Mouse (Mus musculus) kidney, embryonic 14.5 days (tissue): ENCODE measurements around the gene Cdc14a. TPM values are rescaled to one million over a fixed set of nuclear protein-coding genes. Genes with fewer than 3 reads are reported as not detected.

ENCODE experiments used
- ATAC-seq: fragments of 200-750 bp; cut with Nextera tagmentation; 2 replicates; pipeline ENCODE4 v1.8.0; 2017; ENCODE audit warnings: moderate number of reproducible peaks, mild to moderate bottlenecking, moderate TSS enrichment, moderate library complexity; ENCODE audit not compliant: low FRiP score, low TSS enrichment
- H3K27ac ChIP-seq: fragments of 300-500 bp; sonication (generic); 2 replicates; pipeline ENCODE4 v1.5.1; 2014; ENCODE audit warnings: low read depth, mild to moderate bottlenecking, low read length, moderate library complexity, mixed read lengths
- H3K27me3 ChIP-seq: fragments of 300-500 bp; sonication (generic); 2 replicates; pipeline ENCODE4 v1.6.1; 2014; ENCODE audit warnings: mild to moderate bottlenecking, low read length; ENCODE audit not compliant: control insufficient read depth, insufficient read depth
- H3K36me3 ChIP-seq: fragments of 300-500 bp; sonication (generic); 2 replicates; pipeline ENCODE4 v1.6.1; 2014; ENCODE audit warnings: low read length, mixed read lengths; ENCODE audit not compliant: control insufficient read depth, insufficient read depth
- H3K4me1 ChIP-seq: fragments of 300-500 bp; sonication (generic); 2 replicates; pipeline ENCODE4 v1.6.1; 2014; ENCODE audit warnings: low read length, mixed read lengths; ENCODE audit not compliant: control insufficient read depth, insufficient read depth
- H3K4me2 ChIP-seq: fragments of 300-500 bp; sonication (generic); replicated peaks from 2 replicates; pipeline ENCODE4 v1.6.1; 2014; ENCODE audit warnings: low read depth, mild to moderate bottlenecking, low read length
- H3K4me3 ChIP-seq: fragments of 300-500 bp; sonication (generic); 2 replicates; pipeline ENCODE4 v1.5.1; 2014; ENCODE audit warnings: mild to moderate bottlenecking, low read length
- H3K9ac ChIP-seq: fragments of 300-500 bp; sonication (generic); 2 replicates; pipeline ENCODE4 v1.6.1; 2014; ENCODE audit warnings: low read depth, mild to moderate bottlenecking, low read length, moderate library complexity
- H3K9me3 ChIP-seq: fragments of 300-500 bp; sonication (generic); 2 replicates; pipeline ENCODE4 v1.6.1; 2016; ENCODE audit warnings: low read length; ENCODE audit not compliant: control insufficient read depth
- WGBS: fragments of 180-500 bp; shearing (Covaris S2); extraction: QIAGEN DNeasy Blood & Tissue Kit; methylation state at CpG from one replicate; pipeline ENCODE4 v1.1.7; 2014; 5-methylcytosine and 5-hydroxymethylcytosine counted together
- polyA plus RNA-seq: library from polyadenylated mRNA; unstranded; fragments of >200 nt; fragmentation: Nextera tagmentation; extraction: Ambion mirVana; gene quantifications from 2 replicates; pipeline ENCODE4 v1.2.1, GENCODE M21; 2014

Gene Cdc14a
- polyA plus RNA-seq, 1 experiment from 2014 or later, result 17.9 TPM

DNA sequence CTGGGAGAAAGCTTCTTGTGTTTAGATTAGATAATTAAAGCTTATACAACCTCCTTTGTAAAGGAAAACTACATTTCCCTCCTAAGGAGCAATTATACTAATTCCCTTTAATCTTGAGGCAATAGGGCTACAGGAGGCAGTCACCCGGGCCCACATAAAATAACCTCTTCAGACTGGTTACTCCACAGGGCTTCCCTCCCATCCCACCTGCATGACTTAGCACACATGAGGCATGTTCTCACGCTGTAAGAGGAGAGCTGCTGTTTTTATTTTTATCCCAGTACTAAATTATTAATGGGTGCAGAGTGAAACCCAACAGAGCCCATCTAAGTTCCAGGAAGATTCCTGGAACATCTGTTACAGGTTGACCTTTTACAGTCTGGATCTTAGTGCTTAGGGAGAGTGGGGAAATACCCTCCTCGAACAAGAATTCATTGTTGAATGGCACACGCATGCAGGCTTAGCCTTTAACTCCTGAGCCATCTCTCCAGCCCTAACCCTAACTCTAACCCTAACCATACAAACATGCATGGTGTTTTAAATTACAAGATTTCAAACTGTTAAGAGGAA, 54.9 kb downstream of the Cdc14a start:
- Histone ChIP-seq H3K36me3 (no peaks in the 10 kb centered on the region), H3K9ac (no peak overlapping the region), H3K4me3 (no peak overlapping the region), H3K4me1 (0 out of 2 replicates have a peak, but pooled peaks cover 5% of the 10 kb centered on the region), H3K9me3 (no peaks in the 10 kb centered on the region), H3K4me2 (no peak overlapping the region), H3K27ac (no peak overlapping the region), H3K27me3 (no peaks in the 10 kb centered on the region)
- ATAC-seq, result peak; percentile 86; the same call in 1 of the 2 replicates
- WGBS, result 25% methylated on average over 4 of the region's 4 CpGs

DNA sequence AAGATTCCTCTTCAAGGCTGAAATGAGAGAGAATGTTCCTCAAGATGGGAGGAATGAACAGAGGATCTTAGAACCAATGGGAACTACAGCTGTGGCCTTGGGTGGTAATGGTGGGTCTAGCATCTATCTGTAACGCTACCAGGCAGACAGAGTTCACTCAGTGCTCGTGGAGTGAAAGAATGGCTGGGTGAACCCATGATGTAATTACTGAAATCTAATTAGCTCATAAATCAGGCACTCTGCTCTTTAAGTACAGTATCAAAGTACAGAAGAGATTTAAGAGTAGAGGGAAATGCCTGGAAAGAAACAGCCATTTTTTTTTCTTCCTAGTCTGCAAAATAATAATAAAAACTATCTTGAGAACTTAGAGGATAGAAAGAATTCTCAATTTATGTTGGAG, 57.7 kb downstream of the Cdc14a start:
- Histone ChIP-seq H3K9me3 (no peaks in the 10 kb centered on the region), H3K4me3 (no peak overlapping the region), H3K27ac (no peak overlapping the region), H3K9ac (no peak overlapping the region), H3K4me1 (0 out of 2 replicates have a peak, but pooled peaks cover 5% of the 10 kb centered on the region), H3K4me2 (no peak overlapping the region), H3K27me3 (no peaks in the 10 kb centered on the region), H3K36me3 (no peaks in the 10 kb centered on the region)
- 39% methylated on average over 2 of the region's 2 CpGs for WGBS
- no peak for ATAC-seq

DNA sequence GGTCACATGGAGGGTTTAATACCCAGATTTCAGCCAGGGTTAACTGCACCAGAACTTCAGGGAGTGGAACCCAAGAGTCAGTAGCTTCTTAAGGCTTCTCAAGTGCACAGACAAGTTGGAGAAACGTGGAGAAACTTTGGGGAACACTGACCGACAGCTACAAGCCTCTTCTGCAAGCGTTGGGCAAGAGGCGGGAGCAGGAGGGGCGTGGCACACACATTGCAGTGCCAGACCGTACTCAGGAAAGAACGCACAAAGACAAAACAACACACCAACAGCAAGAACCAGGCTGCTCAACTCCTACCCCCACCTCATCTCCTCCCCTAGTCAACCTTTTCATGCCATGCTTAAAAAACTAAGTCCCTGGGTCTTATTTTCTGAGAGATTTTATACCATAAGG, 61.9 kb downstream of the Cdc14a start:
- Histone ChIP-seq H3K4me1 (no peaks in the 10 kb centered on the region), H3K27ac (no peak overlapping the region), H3K36me3 (no peaks in the 10 kb centered on the region), H3K9me3 (no peaks in the 10 kb centered on the region), H3K4me3 (no peak overlapping the region), H3K4me2 (no peak overlapping the region), H3K9ac (no peak overlapping the region), H3K27me3 (no peaks in the 10 kb centered on the region)
- ATAC-seq, result no peak
- WGBS, result 87% methylated on average over 7 of the region's 7 CpGs

DNA sequence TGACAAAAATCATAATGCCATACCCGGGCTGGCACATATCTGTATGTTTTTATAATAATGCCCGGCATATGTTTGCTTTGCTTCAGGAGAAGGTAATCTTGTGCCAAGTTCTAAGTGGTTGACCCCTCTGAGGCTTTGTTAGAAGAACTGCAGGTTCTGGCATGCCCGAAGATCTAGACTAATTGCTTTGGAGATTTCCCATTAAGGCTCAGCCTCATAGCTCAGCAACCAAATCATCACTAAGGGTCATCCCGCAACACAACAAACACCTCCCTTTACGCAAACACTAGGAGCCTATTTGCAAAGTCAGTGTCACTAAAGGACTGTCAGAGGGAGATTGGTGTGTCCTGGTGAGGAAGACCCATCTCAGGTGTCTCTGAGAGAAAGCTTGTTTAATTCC, 62.7 kb downstream of the Cdc14a start:
- ATAC-seq, result no peak
- Histone ChIP-seq H3K36me3 (no peaks in the 10 kb centered on the region), H3K27ac (no peak overlapping the region), H3K4me3 (no peak overlapping the region), H3K9me3 (no peaks in the 10 kb centered on the region), H3K4me1 (no peaks in the 10 kb centered on the region), H3K4me2 (no peak overlapping the region), H3K9ac (no peak overlapping the region), H3K27me3 (no peaks in the 10 kb centered on the region)
- WGBS, result 95% methylated on average over 5 of the region's 5 CpGs

DNA sequence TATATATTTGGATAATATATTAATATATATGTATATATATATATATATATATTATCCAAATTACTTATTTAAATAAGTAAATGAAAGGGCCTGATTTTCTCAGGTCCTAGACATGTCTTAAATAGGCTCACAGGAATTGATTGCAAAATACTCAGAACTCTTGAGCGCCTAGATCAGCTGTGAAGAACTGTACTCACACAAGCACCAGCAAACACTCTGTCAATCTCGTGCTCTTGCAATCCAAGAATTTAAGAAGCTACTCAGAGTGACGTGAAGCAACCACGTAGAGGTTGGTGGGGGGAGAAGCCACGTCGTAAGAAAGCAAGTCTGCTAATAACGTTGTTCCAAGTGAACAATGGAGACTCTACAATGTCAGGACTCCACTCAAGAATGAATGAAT, 66.0 kb downstream of the Cdc14a start:
- Histone ChIP-seq H3K4me2 (no peak overlapping the region), H3K36me3 (no peaks in the 10 kb centered on the region), H3K27me3 (no peaks in the 10 kb centered on the region), H3K27ac (no peak overlapping the region), H3K4me3 (no peak overlapping the region), H3K4me1 (no peaks in the 10 kb centered on the region), H3K9ac (no peak overlapping the region), H3K9me3 (no peaks in the 10 kb centered on the region)
- no peak for ATAC-seq
- 94% methylated on average over 7 of the region's 7 CpGs for WGBS

DNA sequence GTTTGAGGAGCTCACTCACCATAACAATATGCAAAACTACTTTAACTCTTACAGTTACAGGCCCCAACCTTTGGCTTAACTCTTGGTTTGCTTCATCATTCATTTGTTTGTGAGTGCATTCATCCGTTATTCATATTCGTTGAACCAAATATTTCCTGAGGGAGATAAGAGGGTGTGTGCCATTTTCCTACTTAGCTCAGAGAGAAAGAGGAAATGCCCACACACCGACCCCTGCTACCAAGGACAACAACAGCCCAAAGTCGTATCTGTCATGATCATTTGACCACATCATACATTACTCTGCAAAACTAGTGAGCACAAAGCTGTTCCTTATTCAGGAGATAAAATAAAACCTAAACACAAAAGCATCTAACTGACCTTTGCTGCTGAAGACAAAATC, 66.7 kb downstream of the Cdc14a start:
- Histone ChIP-seq H3K4me1 (no peaks in the 10 kb centered on the region), H3K36me3 (no peaks in the 10 kb centered on the region), H3K9ac (no peak overlapping the region), H3K9me3 (no peaks in the 10 kb centered on the region), H3K27me3 (no peaks in the 10 kb centered on the region), H3K27ac (no peak overlapping the region), H3K4me2 (no peak overlapping the region), H3K4me3 (no peak overlapping the region)
- no peak for ATAC-seq
- WGBS, result 64% methylated on average over 4 of the region's 4 CpGs

DNA sequence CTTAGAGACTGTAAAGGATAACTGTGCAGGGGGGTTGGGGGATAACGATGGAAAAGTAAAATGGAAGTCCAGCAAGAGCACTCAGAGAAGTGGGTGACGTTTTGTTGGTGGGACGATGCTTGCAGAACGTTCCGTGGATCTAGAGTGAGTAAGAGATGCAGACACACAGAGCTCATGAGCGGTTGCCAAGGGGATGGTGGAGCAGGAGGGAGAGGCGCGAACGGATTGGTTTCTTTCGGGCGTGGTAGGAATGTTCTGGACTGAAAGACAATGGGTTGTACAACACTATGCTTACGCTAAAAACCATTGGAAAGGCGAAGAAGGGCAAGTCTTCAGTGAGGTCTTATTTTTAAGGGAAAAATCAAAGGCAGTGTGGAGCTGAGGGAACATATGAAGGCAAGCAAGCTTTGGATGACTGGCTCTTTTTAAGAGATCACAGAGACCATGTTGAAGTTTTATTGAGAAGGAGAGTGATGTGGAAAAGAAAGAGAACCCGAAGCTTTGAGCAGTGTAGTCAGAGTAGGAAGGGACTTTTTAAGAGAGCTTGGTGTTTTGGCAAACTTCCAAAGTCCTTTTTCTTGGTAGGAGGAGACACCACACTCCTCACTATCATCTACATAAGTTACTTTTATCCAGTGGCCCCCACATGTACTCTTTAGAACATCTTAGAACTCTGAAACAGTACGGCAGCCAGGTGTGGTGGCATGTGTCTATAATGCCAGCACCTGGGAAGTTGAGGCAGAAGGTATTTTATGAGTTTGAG, 68.6 kb downstream of the Cdc14a start:
- 91% methylated on average over 15 of the region's 15 CpGs for WGBS
- no peak overlapping the region for H3K4me2 ChIP-seq
- no peak overlapping the region for H3K9ac ChIP-seq
- H3K4me3 ChIP-seq, result no peak overlapping the region
- no peaks in the 10 kb centered on the region for H3K27me3 ChIP-seq
- no peak for ATAC-seq
- no peaks in the 10 kb centered on the region for H3K36me3 ChIP-seq
- H3K27ac ChIP-seq, result no peak overlapping the region
- no peaks in the 10 kb centered on the region for H3K4me1 ChIP-seq
- no peaks in the 10 kb centered on the region for H3K9me3 ChIP-seq

DNA sequence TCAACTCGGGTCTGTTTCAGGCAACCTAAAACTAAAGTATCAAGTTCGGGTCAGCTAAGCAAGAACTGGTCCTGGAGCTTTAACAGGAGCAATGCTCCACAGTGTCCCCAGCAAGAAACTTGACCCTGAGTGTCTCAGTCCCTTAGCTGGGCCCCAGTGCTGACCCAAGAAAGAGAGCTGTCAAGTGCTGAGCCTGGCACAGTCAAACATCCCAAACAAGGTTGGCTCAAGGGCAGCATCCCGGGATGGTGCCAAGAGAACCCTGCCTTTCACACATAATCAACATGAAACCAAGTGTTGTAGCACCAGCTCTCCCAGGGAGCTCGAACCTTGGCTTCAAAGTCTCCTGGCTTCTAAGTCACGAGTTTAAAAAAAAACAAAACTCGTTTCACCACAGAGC, 71.3 kb downstream of the Cdc14a start:
- no peak for ATAC-seq
- Histone ChIP-seq H3K4me1 (no peaks in the 10 kb centered on the region), H3K36me3 (no peaks in the 10 kb centered on the region), H3K27ac (no peak overlapping the region), H3K27me3 (no peaks in the 10 kb centered on the region), H3K9me3 (no peaks in the 10 kb centered on the region), H3K4me3 (no peak overlapping the region), H3K9ac (no peak overlapping the region), H3K4me2 (no peak overlapping the region)
- 57% methylated on average over 6 of the region's 6 CpGs for WGBS

DNA sequence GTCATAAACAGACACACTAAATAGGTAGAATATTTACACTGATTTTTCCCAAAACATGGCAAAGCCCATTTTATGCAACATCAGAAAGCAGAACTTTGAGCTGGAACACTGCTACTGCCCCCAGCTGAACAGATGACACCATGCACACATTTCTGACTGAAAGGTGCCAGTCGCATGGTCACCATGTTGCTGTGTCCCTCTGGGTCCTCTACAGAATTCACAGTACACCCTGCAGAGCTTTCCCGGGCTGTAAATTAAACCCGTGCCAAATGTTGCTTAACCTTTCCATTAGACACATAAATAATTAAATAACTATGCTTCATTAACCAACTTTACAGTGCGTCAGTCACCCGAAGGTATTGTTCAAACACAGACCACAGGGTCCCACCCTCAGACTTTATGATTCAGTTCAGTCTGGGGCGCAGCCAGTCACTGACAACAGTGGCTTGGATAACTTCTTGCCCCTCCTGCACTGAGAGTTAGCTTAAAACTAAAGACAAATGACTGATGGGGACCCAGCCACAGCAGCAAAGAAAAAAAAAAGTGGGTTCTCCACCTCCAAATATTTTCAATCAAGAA, 73.4 kb downstream of the Cdc14a start:
- peak; percentile 68; the same call in 1 of the 2 replicates for ATAC-seq

More for the DNA sequence above, 73.4 kb downstream of the Cdc14a start:
- H3K27me3 ChIP-seq, result no peaks in the 10 kb centered on the region
- no peaks in the 10 kb centered on the region for H3K4me1 ChIP-seq
- no peak overlapping the region for H3K4me3 ChIP-seq
- no peaks in the 10 kb centered on the region for H3K9me3 ChIP-seq
- no peaks in the 10 kb centered on the region; the same call in 1 of the 2 replicates for H3K36me3 ChIP-seq
- H3K4me2 ChIP-seq, result no peak overlapping the region
- no peak overlapping the region for H3K9ac ChIP-seq
- WGBS, result 52% methylated on average over 6 of the region's 6 CpGs
- no peak overlapping the region for H3K27ac ChIP-seq
